Mouse (Mus musculus) midbrain, embryonic 10.5 days (tissue): Measurements from ENCODE around the gene Nkx6-1. TPM values are rescaled to one million over a fixed set of nuclear protein-coding genes. Genes with fewer than 3 reads are reported as not detected.
A peak's percentile ranks its signal among the peaks of the same experiment; 100 is the strongest.

Experiments used
- DNase-seq: peaks from one replicate; pipeline ENCODE4 v3.0.0-alpha.2; 2017; ENCODE audit warnings: low spot score
- H3K27ac ChIP-seq: fragments of 300-500 bp; sonication (generic); replicated peaks from 2 replicates; pipeline ENCODE4 v1.5.1; 2016; ENCODE audit warnings: mild to moderate bottlenecking
- H3K27me3 ChIP-seq: fragments of 300-500 bp; sonication (generic); 2 replicates; pipeline ENCODE4 v1.6.1; 2016; ENCODE audit warnings: low read depth, mild to moderate bottlenecking; ENCODE audit not compliant: poor library complexity, severe bottlenecking
- H3K36me3 ChIP-seq: fragments of 300-500 bp; sonication (generic); 2 replicates; pipeline ENCODE4 v1.6.1; 2016; ENCODE audit warnings: mild to moderate bottlenecking, moderate library complexity
- H3K4me1 ChIP-seq: fragments of 300-500 bp; sonication (generic); 2 replicates; pipeline ENCODE4 v1.6.1; 2016
- H3K4me3 ChIP-seq: fragments of 300-500 bp; sonication (generic); 2 replicates; pipeline ENCODE4 v1.5.1; 2016; ENCODE audit warnings: mild to moderate bottlenecking, moderate library complexity
- H3K9me3 ChIP-seq: fragments of 300-500 bp; sonication (generic); replicated peaks from 2 replicates; pipeline ENCODE4 v1.6.1; 2016; ENCODE audit warnings: mild to moderate bottlenecking
- WGBS: fragments of 180-500 bp; shearing (Covaris S2); methylation state at CpG from one replicate; pipeline ENCODE4 v1.1.7; 2016; 5-methylcytosine and 5-hydroxymethylcytosine counted together
- polyA plus RNA-seq: library from polyadenylated mRNA; unstranded; fragments of >200 nt; fragmentation: Nextera tagmentation; extraction: Ambion mirVana; gene quantifications from 2 replicates; pipeline ENCODE4 v1.2.1, GENCODE M21; 2016

The Nkx6-1 gene
- polyA plus RNA-seq, 1 experiment from 2014 or later: 9.0 TPM

GRCm38 (mm10) chr5:101666713-101667112, 1.9 kb upstream of the Nkx6-1 start:
- peak; percentile 57 for DNase-seq
- no peaks in the 10 kb centered on the region for H3K9me3 ChIP-seq
- H3K27me3 ChIP-seq: peaks cover 92% of the 10 kb centered on the region
- peak overlapping the region; percentile 76 for H3K4me3 ChIP-seq
- 1% methylated on average over 18 of the region's 18 CpGs for WGBS
- no peak overlapping the region for H3K27ac ChIP-seq
- peaks cover 61% of the 10 kb centered on the region for H3K4me1 ChIP-seq
- H3K36me3 ChIP-seq: no peaks in the 10 kb centered on the region

- no peak for DNase-seq
- Histone ChIP-seq H3K27ac (no peak overlapping the region), H3K4me1 (peaks cover 65% of the 10 kb centered on the region), H3K9me3 (no peaks in the 10 kb centered on the region), H3K36me3 (no peaks in the 10 kb centered on the region), H3K27me3 (peaks cover 99% of the 10 kb centered on the region), H3K4me3 (peak overlapping the region; percentile 76)
- under 1% methylated on average over 9 of the region's 9 CpGs for WGBS
Measured at GRCm38 (mm10) chr5:101666091-101666490, 1.3 kb upstream of the Nkx6-1 start.

DNA sequence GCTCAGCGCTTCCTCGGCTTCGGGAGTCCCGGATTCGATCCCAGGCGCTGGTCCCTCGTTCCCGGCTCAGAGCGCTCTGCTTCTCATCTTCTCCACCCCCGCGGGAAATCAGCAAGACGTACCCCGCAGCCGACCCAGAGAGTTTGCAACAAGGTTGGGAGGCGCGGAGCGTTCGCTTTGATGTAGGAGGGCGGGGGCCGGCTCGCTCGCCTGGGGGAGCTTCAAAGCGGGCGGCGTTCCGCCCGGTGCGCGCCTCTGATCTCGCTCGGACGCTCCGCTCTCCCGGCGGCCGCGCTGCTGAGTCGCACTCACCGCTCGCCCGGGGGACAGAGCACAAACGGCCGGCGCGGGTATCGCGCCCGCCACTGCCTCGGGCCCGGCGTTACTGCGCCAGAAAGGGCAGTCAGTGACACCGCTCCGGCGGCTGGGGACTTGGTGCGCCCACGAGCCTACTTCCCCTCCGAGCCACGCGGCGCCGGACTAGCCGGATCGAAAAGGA, 324 bp downstream of the Nkx6-1 start:
- Histone ChIP-seq H3K27ac (peak overlapping the region; percentile 92), H3K9me3 (no peaks in the 10 kb centered on the region), H3K27me3 (peaks cover 100% of the 10 kb centered on the region), H3K4me1 (peaks cover 70% of the 10 kb centered on the region), H3K4me3 (peak overlapping the region; percentile 76), H3K36me3 (no peaks in the 10 kb centered on the region)
- peak; percentile 71 for DNase-seq
- under 1% methylated on average over 64 of the region's 64 CpGs for WGBS

GRCm38 (mm10) chr5:101663621-101664422, 974 bp downstream of the Nkx6-1 start:
- Histone ChIP-seq H3K27ac (peak overlapping the region; percentile 92), H3K4me1 (peaks cover 74% of the 10 kb centered on the region), H3K36me3 (no peaks in the 10 kb centered on the region), H3K4me3 (peak overlapping the region; percentile 76), H3K27me3 (peaks cover 100% of the 10 kb centered on the region), H3K9me3 (no peaks in the 10 kb centered on the region)
- WGBS: 0% methylated on average over 73 of the region's 94 CpGs
- DNase-seq: peak; percentile 61

DNA sequence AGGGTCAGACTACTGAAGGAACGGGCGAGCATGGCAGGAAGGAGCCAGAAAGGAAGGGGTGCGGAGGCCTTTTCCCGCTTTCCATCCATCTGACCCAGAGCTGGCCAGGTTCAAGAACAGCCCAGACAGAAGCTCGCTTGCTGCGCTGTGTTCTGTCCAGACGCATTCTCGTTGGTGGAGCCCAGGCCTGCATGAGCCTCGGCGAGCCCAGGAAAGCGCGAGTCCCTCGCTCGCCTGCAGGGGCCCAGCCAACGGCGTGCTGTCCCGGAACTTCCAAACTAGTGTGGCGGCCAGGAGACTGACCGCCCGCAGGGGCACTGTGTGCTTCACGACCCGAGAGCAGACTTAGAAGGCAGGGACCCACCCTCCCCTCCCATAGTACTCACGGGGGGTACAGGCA, 1.6 kb downstream of the Nkx6-1 start:
- Histone ChIP-seq H3K4me3 (peak overlapping the region; percentile 76), H3K27ac (peak overlapping the region; percentile 92), H3K27me3 (peaks cover 100% of the 10 kb centered on the region), H3K4me1 (peaks cover 77% of the 10 kb centered on the region), H3K36me3 (no peaks in the 10 kb centered on the region), H3K9me3 (no peaks in the 10 kb centered on the region)
- DNase-seq: peak; percentile 83
- WGBS: under 1% methylated on average over 23 of the region's 23 CpGs

DNA sequence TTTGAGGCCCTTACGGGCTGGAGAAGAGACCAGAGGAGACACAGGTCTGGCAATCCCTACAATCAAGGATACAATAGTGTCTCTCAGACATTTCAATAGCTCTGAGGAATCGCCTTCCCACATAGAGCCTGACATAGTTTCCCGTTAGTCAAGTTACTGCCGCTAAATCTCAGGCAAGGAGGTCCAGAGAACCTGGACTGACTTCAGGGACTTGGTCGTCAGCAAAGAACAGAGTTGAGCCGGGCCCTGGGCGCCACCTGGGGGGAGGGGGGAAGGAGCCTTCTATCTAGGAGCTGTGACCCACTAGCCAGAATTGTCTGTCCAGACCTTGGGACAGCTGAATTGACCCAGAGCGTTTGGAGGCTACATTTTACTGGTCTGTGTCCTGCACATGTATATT, 2.3 kb downstream of the Nkx6-1 start:
- H3K27ac ChIP-seq: peak overlapping the region; percentile 92
- H3K4me3 ChIP-seq: peak overlapping the region; percentile 76
- H3K4me1 ChIP-seq: peaks cover 74% of the 10 kb centered on the region
- peak; percentile 57 for DNase-seq
- WGBS: under 1% methylated on average over 8 of the region's 8 CpGs
- H3K9me3 ChIP-seq: no peaks in the 10 kb centered on the region
- peaks cover 100% of the 10 kb centered on the region for H3K27me3 ChIP-seq
- H3K36me3 ChIP-seq: no peaks in the 10 kb centered on the region

- H3K27ac ChIP-seq: peak overlapping the region; percentile 92
- peak overlapping the region; percentile 76 for H3K4me3 ChIP-seq
- peaks cover 100% of the 10 kb centered on the region for H3K27me3 ChIP-seq
- DNase-seq: peak; percentile 52
- H3K36me3 ChIP-seq: no peaks in the 10 kb centered on the region
- H3K4me1 ChIP-seq: peaks cover 77% of the 10 kb centered on the region
- H3K9me3 ChIP-seq: no peaks in the 10 kb centered on the region
- WGBS: 1% methylated on average over 25 of the region's 25 CpGs
Measured at GRCm38 (mm10) chr5:101661561-101662211, 3.1 kb downstream of the Nkx6-1 start.

GRCm38 (mm10) chr5:101660666-101661065, 4.1 kb downstream of the Nkx6-1 start:
- H3K36me3 ChIP-seq: no peaks in the 10 kb centered on the region
- no peak for DNase-seq
- no peaks in the 10 kb centered on the region for H3K9me3 ChIP-seq
- H3K27me3 ChIP-seq: peaks cover 100% of the 10 kb centered on the region
- peak overlapping the region; percentile 10; the same call in 1 of the 2 replicates for H3K27ac ChIP-seq
- H3K4me3 ChIP-seq: peak overlapping the region; percentile 76
- H3K4me1 ChIP-seq: peaks cover 77% of the 10 kb centered on the region
- WGBS: 10% methylated on average over 3 of the region's 3 CpGs

DNA sequence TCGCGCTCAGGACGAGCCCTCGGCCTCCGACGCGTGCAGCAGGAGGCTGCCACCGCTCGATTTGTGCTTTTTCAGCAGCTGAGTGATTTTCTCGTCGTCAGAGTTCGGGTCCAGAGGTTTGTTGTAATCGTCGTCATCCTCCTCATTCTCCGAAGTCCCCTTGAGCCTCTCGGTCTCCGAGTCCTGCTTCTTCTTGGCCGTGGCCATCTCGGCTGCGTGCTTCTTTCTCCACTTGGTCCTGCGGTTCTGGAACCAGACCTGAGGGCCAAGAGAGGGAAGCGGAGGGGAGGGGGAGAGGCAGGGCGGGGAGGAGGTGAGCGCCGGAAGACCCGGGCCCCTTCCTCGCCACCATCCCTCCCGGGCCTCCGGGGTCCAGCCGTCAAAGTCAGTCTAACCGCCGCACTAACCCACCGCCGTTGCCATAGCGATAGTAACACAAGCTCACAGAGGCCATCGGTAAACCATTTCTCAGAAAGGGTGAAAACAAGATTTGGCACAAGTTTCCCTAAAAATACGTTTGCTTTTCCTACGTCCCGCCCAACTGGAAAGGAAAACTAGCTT, 5.3 kb downstream of the Nkx6-1 start:
- Histone ChIP-seq H3K9me3 (no peaks in the 10 kb centered on the region), H3K27me3 (peaks cover 100% of the 10 kb centered on the region), H3K27ac (peak overlapping the region; percentile 80), H3K4me1 (peaks cover 74% of the 10 kb centered on the region), H3K36me3 (no peaks in the 10 kb centered on the region), H3K4me3 (peak overlapping the region; percentile 76)
- DNase-seq: peak; percentile 85
- WGBS: under 1% methylated on average over 39 of the region's 39 CpGs

GRCm38 (mm10) chr5:101658984-101659290, 5.9 kb downstream of the Nkx6-1 start:
- Histone ChIP-seq H3K27ac (peak overlapping the region; percentile 80), H3K27me3 (peaks cover 100% of the 10 kb centered on the region), H3K36me3 (no peaks in the 10 kb centered on the region), H3K9me3 (no peaks in the 10 kb centered on the region), H3K4me1 (peaks cover 68% of the 10 kb centered on the region), H3K4me3 (peak overlapping the region; percentile 76)
- peak; percentile 48 for DNase-seq
- 1% methylated on average over 23 of the region's 23 CpGs for WGBS

DNA sequence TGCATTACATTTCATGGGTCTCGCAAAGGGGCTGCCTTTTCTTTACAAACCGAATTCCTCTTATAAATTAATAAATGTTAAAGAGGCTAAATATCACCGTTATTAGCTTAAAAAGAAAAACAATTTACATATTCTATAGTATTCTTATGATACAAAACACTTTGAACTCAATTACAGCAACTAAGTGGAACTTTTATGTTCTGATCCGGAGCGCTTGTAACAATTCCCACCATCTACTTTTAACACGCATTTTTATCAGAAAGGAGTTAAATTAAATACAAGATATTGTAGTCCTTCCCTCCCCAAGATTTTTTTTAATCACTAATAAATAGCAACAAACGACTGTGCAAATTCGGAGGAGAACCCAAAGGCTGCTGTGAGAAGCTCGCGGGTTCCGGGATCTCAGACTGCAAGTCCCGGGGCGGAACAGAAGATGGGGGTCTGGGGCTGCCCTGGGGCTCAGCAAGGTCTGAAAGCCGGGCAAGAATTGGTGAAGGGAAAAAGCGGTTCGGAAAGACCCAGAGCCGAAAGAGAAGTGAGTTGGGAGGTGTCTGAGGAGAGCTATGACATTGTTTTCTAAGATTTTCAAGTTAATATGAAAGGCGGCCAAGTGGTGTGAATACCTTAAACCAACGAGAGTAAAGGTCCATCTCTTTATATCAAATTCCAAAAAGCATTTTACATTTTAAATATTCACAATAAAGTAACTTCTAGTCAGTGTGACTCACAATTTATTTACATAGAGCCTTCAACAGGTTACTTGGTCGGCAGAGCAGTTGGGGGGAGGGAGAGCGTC, 6.4 kb downstream of the Nkx6-1 start:
- Histone ChIP-seq H3K9me3 (no peaks in the 10 kb centered on the region), H3K27ac (peak overlapping the region; percentile 80), H3K27me3 (peaks cover 100% of the 10 kb centered on the region), H3K4me1 (peaks cover 63% of the 10 kb centered on the region), H3K36me3 (no peaks in the 10 kb centered on the region), H3K4me3 (peak overlapping the region; percentile 76)
- DNase-seq: peak; percentile 46
- WGBS: 3% methylated on average over 21 of the region's 21 CpGs

- Histone ChIP-seq H3K36me3 (no peaks in the 10 kb centered on the region), H3K4me3 (peak overlapping the region; percentile 76), H3K27me3 (peaks cover 100% of the 10 kb centered on the region), H3K27ac (0 out of 2 replicates have a peak overlapping the region, but pooled peaks have one; percentile 49), H3K4me1 (peaks cover 56% of the 10 kb centered on the region), H3K9me3 (no peaks in the 10 kb centered on the region)
- DNase-seq: peak; percentile 40
- 2% methylated on average over 10 of the region's 10 CpGs for WGBS
Measured at GRCm38 (mm10) chr5:101657698-101658097, 7.1 kb downstream of the Nkx6-1 start.
